Mouse (Mus musculus): ENCODE data around the gene Opn1sw. TPM values are rescaled to one million over a fixed set of nuclear protein-coding genes. Genes with fewer than 3 reads are reported as not detected.

Opn1sw gene
- polyA plus RNA-seq, 1 experiment from 2014 or later = 0.29 TPM

GRCm38 (mm10) chr6:29426331-29426730 lies 38.1 kb upstream of the Opn1sw start:
- Histone ChIP-seq H3K36me3 (no peaks in the 10 kb centered on the region), H3K4me3 (replicated peaks) (no peak overlapping the region), H3K9ac (no peak overlapping the region), H3K9me3 (no peaks in the 10 kb centered on the region), H3K27me3 (replicated peaks) (no peaks in the 10 kb centered on the region), H3K27ac (no peak overlapping the region), H3K4me2 (replicated peaks) (no peak overlapping the region), H3K4me1 (replicated peaks) (no peaks in the 10 kb centered on the region)
- no peak for ATAC-seq
- WGBS = 63% methylated on average over 6 of the region's 6 CpGs

GRCm38 (mm10) chr6:29425118-29425517 lies 36.9 kb upstream of the Opn1sw start:
- no peaks in the 10 kb centered on the region for H3K36me3 ChIP-seq
- H3K9me3 ChIP-seq = no peaks in the 10 kb centered on the region
- H3K9ac ChIP-seq = no peak overlapping the region
- no peak overlapping the region for H3K4me2 ChIP-seq (replicated peaks)
- H3K4me3 ChIP-seq (replicated peaks) = no peak overlapping the region
- 90% methylated on average over 8 of the region's 8 CpGs for WGBS
- no peaks in the 10 kb centered on the region for H3K4me1 ChIP-seq (replicated peaks)
- no peak for ATAC-seq
- no peaks in the 10 kb centered on the region for H3K27me3 ChIP-seq (replicated peaks)
- H3K27ac ChIP-seq = no peak overlapping the region

GRCm38 (mm10) chr6:29420596-29420995 lies 32.3 kb upstream of the Opn1sw start:
- H3K9me3 ChIP-seq = no peaks in the 10 kb centered on the region
- no peaks in the 10 kb centered on the region for H3K36me3 ChIP-seq
- 90% methylated on average over 2 of the region's 2 CpGs for WGBS
- H3K9ac ChIP-seq = no peak overlapping the region
- no peaks in the 10 kb centered on the region for H3K4me1 ChIP-seq (replicated peaks)
- H3K4me2 ChIP-seq (replicated peaks) = no peak overlapping the region
- no peaks in the 10 kb centered on the region for H3K27me3 ChIP-seq (replicated peaks)
- no peak overlapping the region for H3K27ac ChIP-seq
- H3K4me3 ChIP-seq (replicated peaks) = no peak overlapping the region
- no peak for ATAC-seq

GRCm38 (mm10) chr6:29415446-29415845 lies 27.2 kb upstream of the Opn1sw start:
- whole genome bisulfite sequencing = 80% methylated on average over 9 of the region's 9 CpGs
- H3K36me3 ChIP-seq = no peaks in the 10 kb centered on the region
- no peak overlapping the region for H3K9ac ChIP-seq
- no peak for ATAC-seq
- no peak overlapping the region for H3K27ac ChIP-seq
- H3K4me2 ChIP-seq (replicated peaks) = no peak overlapping the region
- no peaks in the 10 kb centered on the region for H3K4me1 ChIP-seq (replicated peaks)
- no peaks in the 10 kb centered on the region for H3K27me3 ChIP-seq (replicated peaks)
- H3K4me3 ChIP-seq (replicated peaks) = no peak overlapping the region
- H3K9me3 ChIP-seq = no peaks in the 10 kb centered on the region

- H3K9me3 ChIP-seq = no peaks in the 10 kb centered on the region
- H3K4me2 ChIP-seq (replicated peaks) = no peak overlapping the region
- 0 out of 2 replicates have a peak, but pooled peaks cover 6% of the 10 kb centered on the region for H3K27me3 ChIP-seq (replicated peaks)
- 78% methylated on average over 6 of the region's 6 CpGs for WGBS
- no peak overlapping the region for H3K9ac ChIP-seq
- H3K27ac ChIP-seq = no peak overlapping the region
- H3K36me3 ChIP-seq = no peaks in the 10 kb centered on the region
- ATAC-seq = no peak
- H3K4me3 ChIP-seq (replicated peaks) = no peak overlapping the region
- H3K4me1 ChIP-seq (replicated peaks) = peaks cover 4% of the 10 kb centered on the region
These were observed 18.1 kb upstream of the Opn1sw start for GRCm38 (mm10) chr6:29406412-29406811.

GRCm38 (mm10) chr6:29402693-29403342 lies 14.6 kb upstream of the Opn1sw start:
- 0 out of 2 replicates have a peak overlapping the region, but pooled peaks have one; percentile 10 for H3K4me3 ChIP-seq (replicated peaks)
- no peak; the same call in 1 of the 2 replicates for ATAC-seq
- H3K36me3 ChIP-seq = no peaks in the 10 kb centered on the region

GRCm38 (mm10) chr6:29399851-29400250 lies 11.6 kb upstream of the Opn1sw start:
- 86% methylated on average over 4 of the region's 4 CpGs for WGBS

More at GRCm38 (mm10) chr6:29402693-29403342, 14.6 kb upstream of the Opn1sw start:
- WGBS = 7% methylated on average over 34 of the region's 34 CpGs
- H3K4me1 ChIP-seq (replicated peaks) = peaks cover 4% of the 10 kb centered on the region
- no peak overlapping the region for H3K9ac ChIP-seq
- H3K27ac ChIP-seq = no peak overlapping the region
- H3K27me3 ChIP-seq (replicated peaks) = 0 out of 2 replicates have a peak, but pooled peaks cover 11% of the 10 kb centered on the region
- H3K9me3 ChIP-seq = no peaks in the 10 kb centered on the region
- peak overlapping the region; percentile 52 for H3K4me2 ChIP-seq (replicated peaks)

GRCm38 (mm10) chr6:29397575-29397974 lies 9.3 kb upstream of the Opn1sw start:
- Histone ChIP-seq H3K9me3 (no peaks in the 10 kb centered on the region), H3K9ac (peak overlapping the region; percentile 53), H3K27ac (no peak overlapping the region), H3K27me3 (replicated peaks) (peaks cover 16% of the 10 kb centered on the region), H3K4me3 (replicated peaks) (peak overlapping the region; percentile 72), H3K36me3 (no peaks in the 10 kb centered on the region), H3K4me1 (replicated peaks) (peaks cover 7% of the 10 kb centered on the region; the same call in 1 of the 2 replicates), H3K4me2 (replicated peaks) (peak overlapping the region; percentile 96)
- WGBS = 19% methylated on average over 6 of the region's 6 CpGs
- 0 out of 2 replicates have a peak, but pooled peaks have one; percentile 23 for ATAC-seq

More at GRCm38 (mm10) chr6:29399851-29400250, 11.6 kb upstream of the Opn1sw start:
- H3K9ac ChIP-seq = no peak overlapping the region
- ATAC-seq = no peak
- peaks cover 11% of the 10 kb centered on the region for H3K4me1 ChIP-seq (replicated peaks)
- H3K4me3 ChIP-seq (replicated peaks) = no peak overlapping the region
- H3K27ac ChIP-seq = no peak overlapping the region
- H3K9me3 ChIP-seq = no peaks in the 10 kb centered on the region
- no peaks in the 10 kb centered on the region for H3K36me3 ChIP-seq
- H3K27me3 ChIP-seq (replicated peaks) = peaks cover 15% of the 10 kb centered on the region
- H3K4me2 ChIP-seq (replicated peaks) = no peak overlapping the region

GRCm38 (mm10) chr6:29396714-29397540 lies 8.7 kb upstream of the Opn1sw start:
- Histone ChIP-seq H3K27ac (peak overlapping the region; percentile 67; the same call in 1 of the 2 replicates), H3K36me3 (no peaks in the 10 kb centered on the region), H3K4me2 (replicated peaks) (peak overlapping the region; percentile 96), H3K4me3 (replicated peaks) (peak overlapping the region; percentile 72), H3K4me1 (replicated peaks) (peaks cover 7% of the 10 kb centered on the region; the same call in 1 of the 2 replicates), H3K27me3 (replicated peaks) (peaks cover 16% of the 10 kb centered on the region), H3K9ac (peak overlapping the region; percentile 53), H3K9me3 (no peaks in the 10 kb centered on the region)
- WGBS = 7% methylated on average over 24 of the region's 24 CpGs
- ATAC-seq = peak; percentile 73

GRCm38 (mm10) chr6:29395910-29396713 lies 7.8 kb upstream of the Opn1sw start, which contains the start of gene Ccdc136:
TSS of gene Ccdc136 (plus strand) at chr6:29396309.
- no peaks in the 10 kb centered on the region for H3K36me3 ChIP-seq
- H3K9me3 ChIP-seq = no peaks in the 10 kb centered on the region
- peak within 1 kb of the TSS; percentile 67; the same call in 1 of the 2 replicates for H3K27ac ChIP-seq
- peak within 1 kb of the TSS; percentile 96 for H3K4me2 ChIP-seq (replicated peaks)
- H3K4me1 ChIP-seq (replicated peaks) = peaks cover 7% of the 10 kb centered on the region; the same call in 1 of the 2 replicates
- peak within 1 kb of the TSS; percentile 53 for H3K9ac ChIP-seq
- peaks cover 13% of the 10 kb centered on the region for H3K27me3 ChIP-seq (replicated peaks)
- peak within 1 kb of the TSS; percentile 72 for H3K4me3 ChIP-seq (replicated peaks)
- under 1% methylated on average over 47 of the region's 49 CpGs for WGBS
- ATAC-seq = peak; percentile 95

GRCm38 (mm10) chr6:29394286-29394685 lies 6.0 kb upstream of the Opn1sw start:
- no peak overlapping the region for H3K4me3 ChIP-seq (replicated peaks)
- H3K36me3 ChIP-seq = no peaks in the 10 kb centered on the region
- WGBS = 66% methylated on average over 1 of the region's 1 CpGs
- no peak overlapping the region for H3K9ac ChIP-seq
- H3K9me3 ChIP-seq = no peaks in the 10 kb centered on the region
- no peak for ATAC-seq
- H3K27ac ChIP-seq = no peak overlapping the region
- no peak overlapping the region for H3K4me2 ChIP-seq (replicated peaks)
- H3K4me1 ChIP-seq (replicated peaks) = peaks cover 7% of the 10 kb centered on the region; the same call in 1 of the 2 replicates
- H3K27me3 ChIP-seq (replicated peaks) = peaks cover 11% of the 10 kb centered on the region
